Mouse (Mus musculus) erythroblast, embryonic 14.5 days (primary cell): Measurements from ENCODE around the gene Ccdc85b.

Experiments
- GATA1 ChIP-seq: IDR thresholded peaks from 2 replicates; pipeline ENCODE4 v1.6.1; 2012; ENCODE audit warnings: low read length, inconsistent platforms, mixed read lengths
- TAL1 ChIP-seq: IDR thresholded peaks from 3 replicates; pipeline ENCODE4 v1.6.1; 2012; ENCODE audit warnings: low read length, inconsistent platforms, mixed read lengths

DNA sequence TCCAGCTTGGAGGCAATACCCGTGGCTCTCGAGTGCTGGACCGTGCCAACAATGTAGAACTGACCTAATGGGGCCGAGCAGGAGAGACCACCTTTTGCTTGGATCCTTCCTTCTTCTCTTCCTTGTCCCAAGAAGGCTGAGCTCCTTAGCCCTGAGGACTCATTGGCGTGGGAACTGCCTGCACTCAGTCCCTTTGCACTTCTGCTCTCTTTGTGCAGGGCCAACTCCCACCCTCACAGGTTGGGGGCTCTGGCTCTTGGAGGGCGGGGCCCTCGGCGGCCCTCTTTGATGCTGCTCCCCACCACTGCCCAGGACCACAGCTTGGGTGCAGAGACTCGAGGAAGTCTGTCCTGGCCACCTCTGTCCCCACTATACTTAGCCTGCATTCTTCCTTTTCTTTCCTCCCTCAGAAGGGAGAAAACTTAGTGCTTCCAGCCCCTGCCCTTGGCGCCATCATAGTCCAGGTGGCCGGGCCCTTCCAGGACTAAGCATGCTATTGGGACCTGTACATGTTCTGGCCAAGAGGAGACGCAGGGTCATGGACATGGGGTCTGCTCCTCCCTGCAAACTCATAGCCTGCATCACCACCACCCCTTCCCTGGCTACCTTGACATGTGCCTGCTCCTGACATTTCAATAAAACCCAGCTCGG, 30.9 kb downstream of the Ccdc85b start:
- TF ChIP-seq GATA1: no peak
- no peak for TF ChIP-seq TAL1
